Mouse (Mus musculus) hindlimb bud, embryonic 11.5 days (tissue): ENCODE measurements at regions not wholly inside any gene's neighbourhood (a gene's known extent, or its start where the extent isn't known, plus 50 kb on each side); places are given as distances from the start of the nearest gene placed in this dataset.

Experiments used
- DNase-seq: peaks from one replicate; pipeline ENCODE4 v3.0.0-alpha.2; 2012; ENCODE audit warnings: low read depth, low spot score; ENCODE audit errors: extremely low spot score

DNA sequence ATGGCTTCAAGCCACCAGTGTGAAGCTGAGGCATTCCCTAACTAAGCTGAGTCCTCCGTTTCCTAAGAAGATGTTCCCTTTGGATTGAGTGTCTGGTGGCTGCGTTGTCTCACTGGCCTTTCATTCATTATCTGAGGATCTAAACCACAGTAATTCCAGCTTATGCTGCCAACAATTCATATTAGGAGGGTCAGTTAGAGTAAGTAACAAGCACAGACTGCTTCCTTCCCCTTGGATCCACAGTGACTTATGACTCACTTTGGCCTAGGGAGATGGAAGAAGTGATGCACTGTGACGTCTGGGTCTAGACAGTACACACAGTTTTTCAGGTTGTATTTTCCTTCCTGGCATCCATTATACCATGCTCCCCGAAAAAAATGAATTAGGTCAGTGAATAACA, 57.8 kb upstream of the Npy start:
- DNase-seq = no peak

DNA sequence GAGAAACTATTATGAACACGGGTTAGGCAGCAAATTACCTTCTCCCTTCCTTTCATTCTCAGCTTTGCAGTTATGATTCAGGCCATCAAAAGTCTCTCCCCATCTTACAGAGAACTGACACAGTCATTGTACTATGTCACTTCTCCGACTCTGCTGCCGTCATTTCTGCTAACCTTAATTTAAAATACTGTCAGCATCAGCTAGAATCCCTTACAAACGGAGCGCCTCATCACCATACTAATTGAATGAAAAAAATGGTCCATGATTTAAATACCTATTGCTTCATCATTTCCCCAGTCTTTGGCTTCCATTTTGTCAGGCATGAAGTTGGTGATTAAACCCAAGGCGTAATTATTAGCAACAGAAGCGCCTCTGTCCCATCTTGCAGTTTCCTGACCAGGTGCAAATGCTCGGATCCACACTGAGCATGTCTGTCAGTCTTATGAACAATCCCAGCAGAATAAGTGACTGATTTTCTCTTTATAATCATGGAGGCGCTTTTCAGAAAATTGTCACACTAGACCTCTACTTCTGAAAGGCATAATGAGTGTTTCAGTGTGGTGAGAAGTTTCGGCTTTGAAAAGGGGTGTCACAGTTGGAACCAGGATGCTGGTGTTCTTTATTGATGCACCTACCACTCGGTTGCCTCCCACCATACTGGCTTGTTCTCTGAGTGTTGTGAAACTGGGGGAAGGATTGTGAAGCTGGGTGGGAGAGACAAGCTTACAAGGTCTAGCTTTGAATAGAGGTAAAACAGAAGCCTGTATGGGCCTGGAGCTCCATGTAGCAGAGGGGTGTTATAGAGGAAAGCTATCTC, 52.4 kb upstream of the Npy start:
- no peak for DNase-seq
